Mouse (Mus musculus): Measurements from ENCODE around the gene Mapk14.

GRCm38 (mm10) chr17:28785036-28785435 is 93.9 kb downstream of the Mapk14 start:
- TF ChIP-seq CTCF (IDR thresholded peaks at IDR 0.05; ENCODE audit: borderline replicate concordance, insufficient read depth, low read length) (no peak), POLR2A (IDR thresholded peaks at IDR 0.05; ENCODE audit: low read depth, low read length) (no peak)
